In genomic region chr9:121436501-121436900, GRCm38 (mm10) we compare ENCODE assay signal across 15 mouse cellular contexts. TPM values are rescaled to one million over a fixed set of nuclear protein-coding genes. Genes with fewer than 3 reads are reported as not detected.
A peak's percentile ranks its signal among the peaks of the same experiment; 100 is the strongest.
DNase-seq lines count a peak whose midpoint lies in the region; ATAC-seq and TF ChIP-seq lines count a peak whose summit lies in the region.
"Had no signal": no experiment of that assay in that cellular context is flagged by ENCODE, and none has a peak within 500 bp of the region (broad histone marks: within the 10 kb centered on the region; RNA-seq: fewer than 3 reads in every experiment).

No protein-coding gene starts in this region.

- 9% methylated on average over 1 of the region's 1 CpGs for WGBS in heart, postnatal 0 days
- WGBS in midbrain, embryonic 12.5 days: 67% methylated on average over 1 of the region's 1 CpGs
- WGBS in midbrain, postnatal 0 days: 82% methylated on average over 1 of the region's 1 CpGs
- WGBS in stomach, postnatal 0 days: 29% methylated on average over 1 of the region's 1 CpGs

- H3K4me3 ChIP-seq in gastrocnemius, adult 2 months: no peak overlapping the region
- H3K4me3 ChIP-seq in heart, postnatal 0 days (ENCODE audit: low read depth, low read length): no peak overlapping the region
- no peak overlapping the region for H3K4me3 ChIP-seq in midbrain, embryonic 12.5 days
- no peak overlapping the region for H3K4me3 ChIP-seq in midbrain, postnatal 0 days (ENCODE audit: low read depth, low read length)
- H3K4me3 ChIP-seq in stomach, postnatal 0 days (ENCODE audit: low read depth, low read length): no peak overlapping the region

- H3K36me3 ChIP-seq in heart, postnatal 0 days (replicated peaks; ENCODE audit: control insufficient read depth, insufficient read depth, low read length): peaks cover 22% of the 10 kb centered on the region
- H3K36me3 ChIP-seq in midbrain, embryonic 12.5 days: peaks cover 8% of the 10 kb centered on the region
- H3K36me3 ChIP-seq in midbrain, postnatal 0 days (ENCODE audit: insufficient read depth, low read length): peaks cover 15% of the 10 kb centered on the region
- 0 out of 2 replicates have a peak, but pooled peaks cover 5% of the 10 kb centered on the region for H3K36me3 ChIP-seq in stomach, postnatal 0 days (ENCODE audit: control insufficient read depth, insufficient read depth, low read length)

- H3K27ac ChIP-seq in gastrocnemius, adult 2 months: peak overlapping the region; percentile 8; the same call in 1 of the 2 replicates
- H3K27ac ChIP-seq in heart, postnatal 0 days (ENCODE audit: low read depth): peak overlapping the region; percentile 58
- H3K27ac ChIP-seq in midbrain, embryonic 12.5 days (replicated peaks): peak overlapping the region; percentile 15; the same call in 1 of the 2 replicates
- H3K27ac ChIP-seq in midbrain, postnatal 0 days (ENCODE audit: low read depth, low read length): no peak overlapping the region
- H3K27ac ChIP-seq in stomach, postnatal 0 days (replicated peaks): peak overlapping the region; percentile 75
- H3K27ac ChIP-seq: hindbrain, embryonic 14.5 days had no signal

- H3K4me1 ChIP-seq in heart, postnatal 0 days (ENCODE audit: control insufficient read depth, insufficient read depth): peaks cover 33% of the 10 kb centered on the region
- H3K4me1 ChIP-seq in midbrain, embryonic 12.5 days: no peaks in the 10 kb centered on the region
- H3K4me1 ChIP-seq in midbrain, postnatal 0 days (ENCODE audit: insufficient read depth, low read length): no peaks in the 10 kb centered on the region
- H3K4me1 ChIP-seq in stomach, postnatal 0 days (replicated peaks; ENCODE audit: control insufficient read depth, insufficient read depth): no peaks in the 10 kb centered on the region

- intact Hi-C loops in gastrocnemius, adult 2 months (cut with DNase I): no loop called here
- intact Hi-C loops in gastrocnemius, postnatal 36 days (cut with DNase I): no loop called here
- intact Hi-C loops in heart, postnatal 10 days (cut with DNase I): loop anchor here (5.0 kb wide), 1 partner anchor 44 kb away; no protein-coding TSS in a partner anchor

- no peaks in the 10 kb centered on the region for H3K27me3 ChIP-seq in heart, postnatal 0 days (ENCODE audit: control insufficient read depth, insufficient read depth, low read length)
- H3K27me3 ChIP-seq in midbrain, embryonic 12.5 days: no peaks in the 10 kb centered on the region
- H3K27me3 ChIP-seq in midbrain, postnatal 0 days (ENCODE audit: insufficient read depth, low read length): no peaks in the 10 kb centered on the region
- H3K27me3 ChIP-seq in stomach, postnatal 0 days (ENCODE audit: control insufficient read depth, insufficient read depth, low read length): no peaks in the 10 kb centered on the region

- no peak for DNase-seq in gastrocnemius, adult 2 months
- no peak for DNase-seq in gastrocnemius, postnatal 36 days
- DNase-seq in heart, postnatal 0 days (ENCODE audit: low spot score): no peak
- no peak for DNase-seq in heart, postnatal 10 days
- DNase-seq in midbrain, postnatal 0 days (ENCODE audit: low spot score): no peak
- DNase-seq in stomach, postnatal 0 days (ENCODE audit: low spot score): peak; percentile 58
- no peak for DNase-seq in B cell, adult 2 months
- DNase-seq: cerebellum, adult 11 months; cerebellum, postnatal 25 days; gastrocnemius, postnatal 25 days; kidney, adult 9 months; lung, postnatal 10 days had no signal

- no peak overlapping the region for H3K4me2 ChIP-seq in heart, postnatal 0 days (ENCODE audit: low read depth, low read length)
- H3K4me2 ChIP-seq in midbrain, embryonic 12.5 days (replicated peaks): no peak overlapping the region
- H3K4me2 ChIP-seq in midbrain, postnatal 0 days (ENCODE audit: low read depth, low read length, poor library complexity, severe bottlenecking): no peak overlapping the region
- no peak overlapping the region for H3K4me2 ChIP-seq in stomach, postnatal 0 days (replicated peaks; ENCODE audit: low read depth)
- H3K4me2 ChIP-seq: hindbrain, embryonic 14.5 days; midbrain, embryonic 11.5 days had no signal

- no peaks in the 10 kb centered on the region for H3K9me3 ChIP-seq in heart, postnatal 0 days (replicated peaks; ENCODE audit: control insufficient read depth, low read length)
- H3K9me3 ChIP-seq in midbrain, embryonic 12.5 days: no peaks in the 10 kb centered on the region
- H3K9me3 ChIP-seq in midbrain, postnatal 0 days (ENCODE audit: low read length): no peaks in the 10 kb centered on the region
- H3K9me3 ChIP-seq in stomach, postnatal 0 days (ENCODE audit: control insufficient read depth, low read length): no peaks in the 10 kb centered on the region

- no peak; the same call in 1 of the 2 replicates for ATAC-seq in heart, postnatal 0 days (ENCODE audit: insufficient read depth, low read depth)
- no peak for ATAC-seq in midbrain, embryonic 12.5 days (ENCODE audit: low FRiP score, low read depth)
- ATAC-seq in midbrain, postnatal 0 days (ENCODE audit: low FRiP score): no peak
- ATAC-seq in stomach, postnatal 0 days (ENCODE audit: low FRiP score, low TSS enrichment): peak; percentile 71

- no peak overlapping the region for H3K9ac ChIP-seq in heart, postnatal 0 days (replicated peaks; ENCODE audit: low read depth, low read length)
- no peak overlapping the region for H3K9ac ChIP-seq in midbrain, embryonic 12.5 days (replicated peaks)
- H3K9ac ChIP-seq in midbrain, postnatal 0 days (replicated peaks; ENCODE audit: low read length, poor library complexity, severe bottlenecking): no peak overlapping the region
- no peak overlapping the region for H3K9ac ChIP-seq in stomach, postnatal 0 days (ENCODE audit: low read length)
- H3K9ac ChIP-seq: hindbrain, embryonic 14.5 days had no signal

- TF ChIP-seq EP300 in heart, postnatal 0 days (IDR thresholded peaks at IDR 0.05; ENCODE audit: low read depth): no peak
- TF ChIP-seq EP300 in stomach, postnatal 0 days (optimal IDR thresholded peaks at IDR 0.05): no peak

- no peak for TF ChIP-seq CTCF in gastrocnemius, adult 2 months (IDR thresholded peaks at IDR 0.05)
- TF ChIP-seq CTCF in heart, postnatal 0 days (IDR thresholded peaks at IDR 0.05; ENCODE audit: low read depth): no peak
- no peak for TF ChIP-seq CTCF in midbrain, postnatal 0 days (IDR thresholded peaks at IDR 0.05)
- TF ChIP-seq CTCF in stomach, postnatal 0 days (IDR thresholded peaks at IDR 0.05; ENCODE audit: low read depth): no peak

RNA-seq across cellular contexts. Expression of gene Cck, which starts 59.0 kb away (rescaled TPM):
- total RNA-seq in gastrocnemius, adult 2 months (2021): not detected
- 1 to 10 TPM in 1 of 2 experiments, under 1 TPM in 1; 0.43 to 1.2 TPM for total RNA-seq in gastrocnemius, postnatal 36 days (2021)
- total RNA-seq in heart, postnatal 0 days (2014; rRNA removed; ENCODE audit: low replicate concordance): 1.4 TPM in 1 of 2 replicates, not detected in the other
- 0.29 and 0.95 TPM in 2 replicates for polyA plus RNA-seq in heart, postnatal 0 days (2015; fragmentation: Nextera tagmentation; extraction: Ambion mirVana)
- under 1 TPM in 1 of 2 experiments, not detected in 1; 0.42 TPM for total RNA-seq in heart, postnatal 10 days (2021)
- 8.1 and 10.3 TPM in 2 replicates for polyA plus RNA-seq in midbrain, embryonic 12.5 days (2016; fragmentation: Nextera tagmentation; extraction: Ambion mirVana)
- total RNA-seq in midbrain, postnatal 0 days (2014; rRNA removed): 87.3 and 185 TPM in 2 replicates
- 75.4 and 82.9 TPM in 2 replicates for polyA plus RNA-seq in midbrain, postnatal 0 days (2015; fragmentation: Nextera tagmentation; extraction: Ambion mirVana)
- 2.4 and 2.5 TPM in 2 replicates for polyA plus RNA-seq in stomach, postnatal 0 days (2015; fragmentation: Nextera tagmentation; extraction: Ambion mirVana)

Comparison
In these comparisons a context has a peak if more than half of its experiments do, and no peak if none do; other contexts are left out.
1. RNA of gene Cck, which starts 59.0 kb away (total RNA-seq): 87.3 to 185 TPM in midbrain, postnatal 0 days; 0.43 to 1.2 TPM in gastrocnemius, postnatal 36 days, 0.42 TPM in heart, postnatal 10 days, not detected in gastrocnemius, adult 2 months and 1.4 TPM in heart, postnatal 0 days; every median in the first group is over 10 times any median in the second.